8 mouse cellular contexts compared by ENCODE assay signal in the genomic region with DNA sequence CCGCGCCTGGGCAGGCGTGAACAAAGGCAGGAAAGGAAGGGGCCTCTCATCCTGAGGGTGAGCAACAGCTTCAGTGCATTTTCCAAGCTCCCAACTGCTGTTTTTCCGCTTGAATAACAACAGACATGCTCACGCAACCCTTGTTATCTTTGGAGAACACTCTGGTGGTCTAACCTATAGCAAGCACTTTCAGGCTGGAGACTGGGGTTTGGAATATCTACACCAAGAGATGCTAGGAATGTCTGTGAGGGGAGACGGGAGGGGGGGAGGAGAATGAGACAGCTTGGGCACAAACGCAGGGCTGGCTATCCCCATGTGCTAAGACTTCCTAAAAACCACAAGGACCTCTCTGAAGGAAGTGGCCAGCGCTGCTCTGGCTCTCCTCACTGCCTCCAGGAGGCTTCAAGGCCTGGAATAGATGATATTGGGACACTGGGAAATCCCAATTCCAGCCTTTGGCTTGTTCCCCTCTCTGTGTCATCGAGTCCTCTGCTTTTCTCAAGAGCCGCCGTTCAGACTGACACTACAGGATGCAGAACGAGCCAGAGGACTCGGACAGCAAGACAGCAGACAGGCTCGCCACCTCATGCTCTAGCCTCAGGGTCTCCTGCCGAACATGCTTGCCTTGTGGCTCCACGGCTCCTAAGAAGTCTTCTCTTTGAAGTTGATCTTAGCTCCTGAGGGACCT. TPM values are rescaled to one million over a fixed set of nuclear protein-coding genes. Genes with fewer than 3 reads are reported as not detected.
A peak's percentile ranks its signal among the peaks of the same experiment; 100 is the strongest.
DNase-seq lines count a peak whose midpoint lies in the region; ATAC-seq and TF ChIP-seq lines count a peak whose summit lies in the region.

No protein-coding gene starts in this region.

- H3K4me2 ChIP-seq in hindbrain, embryonic 12.5 days (replicated peaks): no peak overlapping the region

- H3K27ac ChIP-seq in embryonic fibroblast, embryonic 13.5 days (ENCODE audit: insufficient read depth, low read length): 0 out of 2 replicates have a peak overlapping the region, but pooled peaks have one; percentile 11
- H3K27ac ChIP-seq in hindbrain, embryonic 12.5 days: peak overlapping the region; percentile 90
- peak overlapping the region; percentile 91 for H3K27ac ChIP-seq in midbrain, embryonic 10.5 days (replicated peaks)
- H3K27ac ChIP-seq in thymus, adult 2 months (ENCODE audit: control insufficient read depth, insufficient read depth, low read length): no peak overlapping the region

- H3K27me3 ChIP-seq in hindbrain, embryonic 12.5 days: no peaks in the 10 kb centered on the region
- no peaks in the 10 kb centered on the region for H3K27me3 ChIP-seq in midbrain, embryonic 10.5 days (ENCODE audit: low read depth, poor library complexity, severe bottlenecking)
- H3K27me3 ChIP-seq in thymus, adult 2 months (ENCODE audit: control insufficient read depth, insufficient read depth, low read length): no peaks in the 10 kb centered on the region; the same call in 1 of the 2 replicates

- no peak for TF ChIP-seq POLR2A in brain, embryonic 14.5 days (IDR thresholded peaks at IDR 0.05; ENCODE audit: borderline replicate concordance, extremely low read depth, insufficient read depth, insufficient read length, poor library complexity, severe bottlenecking)
- TF ChIP-seq POLR2A in embryonic fibroblast, embryonic 13.5 days (IDR thresholded peaks at IDR 0.05; ENCODE audit: low read depth, low read length): no peak
- no peak for TF ChIP-seq POLR2A in thymus, adult 2 months (IDR thresholded peaks at IDR 0.05; ENCODE audit: control insufficient read depth, extremely low read depth, insufficient read depth, low read length, poor library complexity)

- no peaks in the 10 kb centered on the region for H3K9me3 ChIP-seq in hindbrain, embryonic 12.5 days (replicated peaks)
- no peaks in the 10 kb centered on the region for H3K9me3 ChIP-seq in midbrain, embryonic 10.5 days (replicated peaks)

- peak; percentile 80 for DNase-seq in brain, embryonic 14.5 days (ENCODE audit: low read depth)
- DNase-seq in midbrain, embryonic 10.5 days (ENCODE audit: low spot score): peak; percentile 65
- DNase-seq in layer of hippocampus, postnatal 10 days (ENCODE audit: low spot score in 2 of 2): no peak
- no peak for DNase-seq in adrenal gland, adult 2 months
- DNase-seq in thymus, adult 2 months: no peak

- H3K4me1 ChIP-seq in embryonic fibroblast, embryonic 13.5 days (ENCODE audit: control insufficient read depth, insufficient read depth, low read length): no peaks in the 10 kb centered on the region
- H3K4me1 ChIP-seq in hindbrain, embryonic 12.5 days: peaks cover 33% of the 10 kb centered on the region
- H3K4me1 ChIP-seq in midbrain, embryonic 10.5 days: peaks cover 51% of the 10 kb centered on the region
- H3K4me1 ChIP-seq in thymus, adult 2 months (replicated peaks; ENCODE audit: control insufficient read depth, insufficient read depth, low read length): no peaks in the 10 kb centered on the region

- H3K4me3 ChIP-seq in embryonic fibroblast, embryonic 13.5 days (ENCODE audit: insufficient read depth, low read length): no peak overlapping the region
- no peak overlapping the region for H3K4me3 ChIP-seq in hindbrain, embryonic 12.5 days
- H3K4me3 ChIP-seq in midbrain, embryonic 10.5 days: peak overlapping the region; percentile 9; the same call in 1 of the 2 replicates
- no peak overlapping the region for H3K4me3 ChIP-seq in thymus, adult 2 months (ENCODE audit: control insufficient read depth, insufficient read depth, low read length)

- 0 out of 2 replicates have a peak, but pooled peaks cover 2% of the 10 kb centered on the region for H3K36me3 ChIP-seq in hindbrain, embryonic 12.5 days
- H3K36me3 ChIP-seq in midbrain, embryonic 10.5 days: peaks cover 81% of the 10 kb centered on the region
- H3K36me3 ChIP-seq in thymus, adult 2 months (ENCODE audit: control insufficient read depth, insufficient read depth, low read length): no peaks in the 10 kb centered on the region

- peak overlapping the region; percentile 27 for H3K9ac ChIP-seq in hindbrain, embryonic 12.5 days

- no peak for TF ChIP-seq CTCF in brain, embryonic 14.5 days (IDR thresholded peaks at IDR 0.05; ENCODE audit: borderline replicate concordance, extremely low read depth, insufficient read depth, insufficient read length)
- TF ChIP-seq CTCF in embryonic fibroblast, embryonic 13.5 days (IDR thresholded peaks at IDR 0.05; ENCODE audit: borderline replicate concordance, insufficient read depth, low read length): no peak
- no peak for TF ChIP-seq CTCF in thymus, adult 2 months (IDR thresholded peaks at IDR 0.05; ENCODE audit: borderline replicate concordance, control insufficient read depth, extremely low read depth, insufficient read depth, low read length, poor library complexity)

- peak; percentile 80 for ATAC-seq in hindbrain, embryonic 12.5 days (ENCODE audit: low FRiP score)
- no peak for ATAC-seq in inflammation-experienced regulatory T-cells, adult 6 months

- WGBS in hindbrain, embryonic 12.5 days: 15% methylated on average over 16 of the region's 16 CpGs
- WGBS in midbrain, embryonic 10.5 days: 7% methylated on average over 16 of the region's 16 CpGs
- WGBS in thymus, adult 2 months: 61% methylated on average over 16 of the region's 16 CpGs

RNA-seq across cellular contexts. Expression of gene Tspan18, which starts 30.6 kb away (rescaled TPM):
- 25.3 and 43.9 TPM in 2 replicates for polyA plus RNA-seq in brain, embryonic 14.5 days (2012; rRNA removed)
- 2.5 and 11.5 TPM in 2 replicates for polyA plus RNA-seq in embryonic fibroblast, embryonic 13.5 days (2011; ENCODE audit: insufficient read length, low read depth, missing spikeins)
- polyA plus RNA-seq in hindbrain, embryonic 12.5 days (2016; fragmentation: Nextera tagmentation; extraction: Ambion mirVana): 34.2 and 39.0 TPM in 2 replicates
- polyA plus RNA-seq in midbrain, embryonic 10.5 days (2016; fragmentation: Nextera tagmentation; extraction: Ambion mirVana): 45.0 and 48.4 TPM in 2 replicates
- total RNA-seq in layer of hippocampus, postnatal 10 days (2021): 10 to 100 TPM; 53.3 to 55.7 TPM
- total RNA-seq in adrenal gland, adult 2 months (2021): 10 to 100 TPM; 48.1 to 57.7 TPM
- polyA plus RNA-seq in adrenal gland, adult 2 months (2012; rRNA removed): 156 and 192 TPM in 2 replicates
- polyA plus RNA-seq in thymus, adult 2 months (2012; rRNA removed): 10.7 and 12.2 TPM in 2 replicates
- not detected for polyA plus RNA-seq in inflammation-experienced regulatory T-cells, adult 6 months (2017; shearing (Covaris generic))

Comparison
In these comparisons a context has a peak if more than half of its experiments do, and no peak if none do; other contexts are left out.
1. DNase-seq: peak in brain, embryonic 14.5 days (single experiment) and midbrain, embryonic 10.5 days (single experiment); none in layer of hippocampus, postnatal 10 days (0 of 2), adrenal gland, adult 2 months (single experiment) and thymus, adult 2 months (single experiment).